Mouse (Mus musculus): ENCODE results near the gene Crcp. TPM values are rescaled to one million over a fixed set of nuclear protein-coding genes. Genes with fewer than 3 reads are reported as not detected.
"Not testable (repeated sequence)": the region's sequence is repeated elsewhere in the genome, so short reads cannot be mapped to it uniquely, and the experiment has no call there.

The Crcp gene
- polyA plus RNA-seq, 1 experiment from 2014 or later, result 45.6 TPM

DNA sequence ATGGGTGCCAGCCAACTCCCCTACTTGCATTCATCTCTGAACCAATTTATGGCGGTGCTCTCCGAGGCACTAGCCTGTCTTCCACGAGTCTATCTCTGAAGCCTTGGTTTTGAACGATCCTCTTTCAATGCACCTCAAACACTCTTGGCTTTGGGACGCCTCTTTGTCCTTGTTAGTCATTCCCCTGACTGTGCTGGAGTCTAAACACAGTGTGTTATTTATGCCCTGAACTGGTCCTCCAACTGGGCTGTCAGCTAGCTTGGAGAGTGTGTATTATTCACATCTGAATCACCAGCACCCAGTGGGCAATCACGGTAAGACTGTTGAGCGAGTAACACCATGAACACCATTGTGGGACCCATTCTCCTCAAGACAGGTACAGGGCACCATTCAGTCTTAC is 1.4 kb upstream of the Crcp start:
- H3K27me3 ChIP-seq, result no peaks in the 10 kb centered on the region
- no peak for ATAC-seq (ENCODE audit: low FRiP score, low read depth)
- no peaks in the 10 kb centered on the region for H3K9me3 ChIP-seq
- H3K36me3 ChIP-seq, result no peaks in the 10 kb centered on the region
- H3K9ac ChIP-seq, result no peak overlapping the region
- 86% methylated on average over 7 of the region's 7 CpGs for WGBS
- peaks cover 11% of the 10 kb centered on the region for H3K4me1 ChIP-seq
- no peak overlapping the region for H3K27ac ChIP-seq
- H3K4me2 ChIP-seq (replicated peaks), result no peak overlapping the region
- H3K4me3 ChIP-seq, result no peak overlapping the region

DNA sequence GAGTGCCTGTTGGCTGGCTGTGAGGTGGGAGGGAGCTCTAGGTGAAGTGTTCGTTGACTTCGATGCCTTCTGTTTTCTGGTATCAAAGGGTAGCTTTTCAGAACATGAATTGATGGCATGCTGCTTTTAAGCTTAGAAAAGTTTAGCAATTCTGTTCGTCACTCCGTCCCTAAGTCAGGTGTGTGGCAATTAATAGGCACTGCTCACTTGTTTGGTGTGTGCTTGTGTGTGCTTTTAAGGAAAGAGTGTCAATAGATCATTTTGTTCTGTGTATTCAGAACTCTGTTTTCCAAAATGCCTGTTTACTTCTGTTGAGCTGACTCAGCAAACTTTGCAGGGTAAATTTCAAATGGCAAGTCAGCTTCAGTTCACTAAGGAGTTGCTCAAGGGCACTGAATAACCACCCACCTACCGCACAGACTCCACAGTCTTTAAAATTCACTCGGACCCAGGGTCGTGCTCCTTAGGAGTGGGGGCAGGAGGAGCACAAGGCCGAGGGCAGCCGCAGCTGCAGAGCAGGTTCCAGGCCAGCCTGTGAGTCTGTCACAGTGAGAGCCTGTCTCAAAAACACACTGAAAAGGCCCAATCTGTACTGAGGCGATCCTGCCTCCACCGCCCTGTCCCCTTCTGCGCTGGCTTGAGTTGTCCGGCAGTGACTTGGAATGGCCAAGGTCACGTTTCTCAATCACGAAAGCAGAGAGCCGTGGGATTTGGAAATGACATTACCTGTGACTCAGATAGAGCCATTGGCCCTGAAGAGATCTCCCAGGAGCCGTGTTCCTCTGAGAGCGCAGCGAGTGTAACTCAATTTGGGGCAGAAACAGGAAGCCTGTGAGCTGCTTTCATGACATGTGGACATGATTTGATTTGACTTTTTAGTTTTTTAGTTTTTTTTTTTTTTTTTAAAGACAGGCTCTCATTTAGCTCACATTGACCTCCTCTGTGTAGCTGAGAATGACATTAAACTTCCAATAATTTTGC is 2.6 kb downstream of the Crcp start:
- no peak overlapping the region for H3K4me2 ChIP-seq (replicated peaks)
- 91% methylated on average over 19 of the region's 19 CpGs for WGBS
- H3K27me3 ChIP-seq, result no peaks in the 10 kb centered on the region
- H3K9me3 ChIP-seq, result no peaks in the 10 kb centered on the region
- no peak overlapping the region for H3K27ac ChIP-seq
- H3K9ac ChIP-seq, result no peak overlapping the region
- no peak overlapping the region for H3K4me3 ChIP-seq
- H3K36me3 ChIP-seq, result peaks cover 19% of the 10 kb centered on the region
- ATAC-seq (ENCODE audit: low FRiP score, low read depth), result no peak
- H3K4me1 ChIP-seq, result peaks cover 6% of the 10 kb centered on the region

DNA sequence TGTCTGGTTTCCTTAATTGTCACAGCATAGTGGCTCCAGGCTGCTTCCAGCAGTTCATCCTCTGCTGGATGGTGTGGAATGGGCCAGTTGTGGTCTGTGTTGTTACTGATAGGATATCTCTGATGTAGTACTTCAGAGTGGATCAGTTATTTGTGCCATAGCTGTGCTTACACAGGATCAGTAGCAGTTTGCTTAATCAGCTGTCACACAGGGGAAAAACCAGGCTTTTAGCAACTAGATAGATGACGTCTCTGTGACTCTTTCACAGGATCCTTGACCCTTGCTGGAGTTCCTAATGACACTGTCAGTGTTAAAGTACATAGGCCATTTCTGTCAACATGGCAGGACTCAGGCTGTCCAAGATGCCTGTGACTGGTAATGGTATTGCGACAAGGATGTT is 4.8 kb downstream of the Crcp start:
- Histone ChIP-seq H3K36me3 (peaks cover 34% of the 10 kb centered on the region), H3K4me2 (replicated peaks) (no peak overlapping the region), H3K9ac (no peak overlapping the region), H3K27ac (no peak overlapping the region), H3K27me3 (no peaks in the 10 kb centered on the region), H3K9me3 (no peaks in the 10 kb centered on the region), H3K4me3 (no peak overlapping the region), H3K4me1 (peaks cover 6% of the 10 kb centered on the region)
- 80% methylated on average over 2 of the region's 2 CpGs for WGBS
- no peak for ATAC-seq (ENCODE audit: low FRiP score, low read depth)

DNA sequence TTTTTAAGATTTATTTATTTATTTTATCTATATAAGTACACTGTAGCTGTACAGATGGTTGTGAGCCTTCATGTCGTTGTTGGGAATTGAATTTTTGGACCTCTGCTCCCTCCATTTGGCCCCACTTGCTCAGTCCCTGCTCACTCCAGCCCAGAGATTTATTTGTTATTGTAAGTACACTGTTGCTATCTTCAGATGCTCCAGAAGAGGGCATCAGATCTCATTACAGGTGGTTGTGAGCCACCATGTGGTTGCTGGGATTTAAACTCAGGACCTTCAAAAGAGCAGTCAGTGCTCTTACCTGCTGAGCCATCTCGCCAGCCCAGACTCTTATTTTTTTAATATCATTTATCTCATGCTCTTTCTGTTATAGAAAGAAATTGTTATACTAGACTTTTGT is 7.2 kb downstream of the Crcp start:
- not testable (repeated sequence) for H3K4me3 ChIP-seq; H3K9me3 ChIP-seq; H3K4me2 ChIP-seq (replicated peaks); H3K27ac ChIP-seq; ATAC-seq (ENCODE audit: low FRiP score, low read depth); H3K9ac ChIP-seq; H3K27me3 ChIP-seq; H3K4me1 ChIP-seq
- WGBS, result 70% methylated on average over 2 of the region's 2 CpGs
- peaks cover 54% of the 10 kb centered on the region for H3K36me3 ChIP-seq

DNA sequence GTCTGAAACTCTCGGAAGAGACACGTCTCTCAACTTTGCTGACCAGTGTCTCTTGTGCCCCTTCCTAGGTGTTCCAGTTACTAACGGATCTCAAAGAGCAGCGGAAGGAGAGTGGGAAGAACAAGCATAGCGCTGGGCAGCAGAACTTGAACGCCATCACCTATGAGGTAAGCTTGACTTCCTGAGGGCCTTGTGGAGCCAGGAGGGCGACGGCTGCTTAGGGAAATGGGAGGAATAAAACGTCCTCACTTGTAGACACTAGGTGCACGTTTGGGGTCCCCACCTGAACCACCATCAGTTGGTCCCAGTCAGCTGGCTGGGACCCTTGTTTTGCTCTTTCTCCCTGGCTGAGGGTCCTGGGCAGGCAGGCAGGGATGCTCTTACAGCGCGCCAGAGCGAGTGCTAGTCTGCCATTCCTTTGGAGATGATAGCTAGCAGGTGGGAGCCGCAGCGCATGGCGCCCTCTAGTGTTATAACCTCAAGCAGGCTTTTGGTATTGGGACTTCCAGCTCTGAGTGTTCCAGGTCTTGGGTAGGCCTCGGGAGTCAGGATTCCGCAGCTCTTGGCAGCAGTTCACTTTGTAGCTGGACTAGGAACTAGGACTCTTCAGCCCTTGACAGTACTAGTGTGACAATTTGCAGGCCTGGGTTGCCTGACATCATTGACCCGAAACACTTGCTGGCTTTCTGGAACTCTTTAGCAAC is 8.8 kb downstream of the Crcp start:
- Histone ChIP-seq H3K9me3 (no peaks in the 10 kb centered on the region), H3K9ac (no peak overlapping the region), H3K4me3 (no peak overlapping the region), H3K4me2 (replicated peaks) (no peak overlapping the region), H3K27me3 (no peaks in the 10 kb centered on the region), H3K36me3 (peaks cover 68% of the 10 kb centered on the region), H3K4me1 (no peaks in the 10 kb centered on the region), H3K27ac (no peak overlapping the region)
- ATAC-seq (ENCODE audit: low FRiP score, low read depth), result no peak
- WGBS, result 66% methylated on average over 19 of the region's 19 CpGs

DNA sequence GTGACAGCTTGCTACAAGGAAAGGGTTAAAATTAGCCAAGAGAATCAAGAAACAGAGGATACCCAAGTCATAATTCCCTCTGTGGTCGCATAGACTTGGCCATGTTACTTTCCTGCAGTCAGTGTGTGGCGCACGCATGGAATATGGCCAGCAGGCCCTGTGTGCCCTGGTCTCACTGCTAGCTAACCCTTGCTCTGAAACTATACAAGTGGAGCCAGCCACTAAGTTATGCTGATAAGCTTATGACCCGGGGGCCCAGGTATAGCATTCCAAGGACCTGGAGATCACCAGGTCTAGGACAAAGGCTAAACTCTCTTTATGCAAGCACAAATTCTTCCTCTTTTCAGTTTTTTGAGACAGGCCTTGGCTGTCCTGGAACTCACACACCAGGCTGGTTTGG is 11.7 kb downstream of the Crcp start:
- Histone ChIP-seq H3K9ac (no peak overlapping the region), H3K27ac (no peak overlapping the region), H3K4me1 (no peaks in the 10 kb centered on the region), H3K4me3 (no peak overlapping the region), H3K9me3 (no peaks in the 10 kb centered on the region), H3K27me3 (no peaks in the 10 kb centered on the region), H3K4me2 (replicated peaks) (no peak overlapping the region), H3K36me3 (peaks cover 77% of the 10 kb centered on the region)
- ATAC-seq (ENCODE audit: low FRiP score, low read depth), result no peak
- WGBS, result 87% methylated on average over 4 of the region's 4 CpGs

DNA sequence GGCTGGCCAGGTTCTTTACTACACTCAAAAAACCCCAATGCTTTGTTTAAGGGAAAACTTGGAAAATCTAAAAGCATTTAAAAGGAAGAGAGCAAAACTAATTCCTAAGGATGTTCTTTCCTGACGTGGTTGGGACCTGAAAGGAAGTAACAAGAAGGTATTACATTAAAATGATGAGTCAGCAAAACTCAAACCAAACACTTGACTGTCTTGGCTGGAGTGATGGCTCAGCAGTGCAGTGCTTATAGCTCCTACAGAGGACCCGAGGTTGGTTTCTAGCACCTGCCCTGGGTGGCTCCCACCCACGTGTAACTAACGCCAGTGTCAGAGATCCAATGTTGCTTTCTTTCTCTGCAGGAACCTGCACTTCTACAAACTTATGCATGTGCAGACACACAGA is 12.2 kb downstream of the Crcp start:
- H3K27me3 ChIP-seq, result no peaks in the 10 kb centered on the region
- no peak overlapping the region for H3K4me3 ChIP-seq
- H3K36me3 ChIP-seq, result peaks cover 77% of the 10 kb centered on the region
- H3K9ac ChIP-seq, result no peak overlapping the region
- H3K27ac ChIP-seq, result no peak overlapping the region
- no peaks in the 10 kb centered on the region for H3K4me1 ChIP-seq
- ATAC-seq (ENCODE audit: low FRiP score, low read depth), result no peak
- H3K4me2 ChIP-seq (replicated peaks), result no peak overlapping the region
- WGBS, result 84% methylated on average over 4 of the region's 4 CpGs
- no peaks in the 10 kb centered on the region for H3K9me3 ChIP-seq

DNA sequence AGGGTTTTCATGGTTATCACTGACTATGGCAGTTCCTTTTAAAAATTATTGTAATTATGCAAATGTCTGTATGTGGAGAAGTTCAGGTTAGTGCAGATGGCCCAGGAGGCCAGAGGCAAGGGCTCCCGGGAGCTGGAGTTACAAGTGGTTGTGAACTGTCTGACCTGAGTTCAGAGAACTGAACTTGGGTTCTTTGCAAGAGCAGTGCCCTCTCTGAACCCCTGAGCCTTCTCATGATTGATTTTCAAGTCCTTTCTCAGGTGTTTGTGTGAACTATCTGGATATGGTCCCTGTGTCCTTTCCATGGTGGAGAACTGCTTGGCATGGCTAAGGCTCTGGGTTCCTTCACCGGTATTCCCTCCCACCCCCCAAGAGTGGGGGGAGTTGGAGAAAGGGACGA is 14.7 kb downstream of the Crcp start:
- Histone ChIP-seq H3K4me2 (replicated peaks) (no peak overlapping the region), H3K9me3 (no peaks in the 10 kb centered on the region), H3K4me3 (no peak overlapping the region), H3K4me1 (no peaks in the 10 kb centered on the region), H3K27ac (no peak overlapping the region), H3K9ac (no peak overlapping the region), H3K27me3 (no peaks in the 10 kb centered on the region), H3K36me3 (peaks cover 81% of the 10 kb centered on the region)
- WGBS, result 83% methylated on average over 3 of the region's 3 CpGs
- no peak for ATAC-seq (ENCODE audit: low FRiP score, low read depth)

DNA sequence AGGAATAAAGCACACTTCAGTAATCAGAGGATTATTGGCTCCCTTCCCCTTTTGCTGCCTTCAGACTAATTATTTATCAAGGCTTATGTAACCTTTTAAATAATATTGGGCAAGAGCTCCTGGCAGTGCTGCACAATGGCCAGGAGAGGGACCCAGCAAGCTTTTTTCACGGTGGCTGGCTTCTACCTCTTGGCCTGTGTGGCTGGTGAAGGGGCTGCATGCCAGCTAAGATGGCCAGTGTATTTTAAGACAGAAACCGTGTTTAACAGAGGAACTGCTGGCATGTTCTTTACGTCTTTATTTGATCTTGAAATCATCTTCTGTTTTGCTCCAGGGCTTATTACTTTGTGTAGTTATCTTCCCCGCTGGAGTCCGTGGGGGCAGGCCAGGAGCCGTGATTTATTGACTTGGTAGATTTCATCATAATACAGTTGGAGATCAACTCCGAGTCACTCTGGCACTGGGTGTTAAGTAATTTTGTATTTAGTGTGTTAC is 15.2 kb downstream of the Crcp start:
- H3K27me3 ChIP-seq, result no peaks in the 10 kb centered on the region
- no peak overlapping the region for H3K27ac ChIP-seq
- H3K36me3 ChIP-seq, result peaks cover 85% of the 10 kb centered on the region
- no peak for ATAC-seq (ENCODE audit: low FRiP score, low read depth)
- H3K9me3 ChIP-seq, result no peaks in the 10 kb centered on the region
- WGBS, result 76% methylated on average over 7 of the region's 7 CpGs
- no peak overlapping the region for H3K9ac ChIP-seq
- H3K4me3 ChIP-seq, result no peak overlapping the region
- H3K4me2 ChIP-seq (replicated peaks), result no peak overlapping the region
- no peaks in the 10 kb centered on the region for H3K4me1 ChIP-seq

DNA sequence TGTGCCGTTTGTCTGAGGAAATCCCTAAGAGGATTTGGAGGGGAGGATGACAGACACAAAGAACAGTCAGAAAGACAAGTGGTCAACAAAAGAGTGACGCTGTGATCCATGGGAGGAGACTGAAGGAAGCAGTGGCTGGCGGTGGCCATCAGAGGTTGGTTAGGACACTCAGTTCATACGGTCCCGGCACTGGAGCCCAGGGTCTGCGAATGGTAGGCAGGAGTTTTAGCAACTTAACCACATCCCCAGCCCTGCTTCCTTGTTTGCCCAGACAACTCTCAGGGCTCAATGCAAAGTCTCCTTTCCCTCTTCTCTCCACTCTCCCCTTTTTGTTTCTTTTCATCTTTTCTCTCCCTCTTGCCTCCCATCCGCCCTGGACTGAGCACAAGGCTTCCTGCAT is 17.0 kb downstream of the Crcp start:
- H3K4me3 ChIP-seq, result no peak overlapping the region
- WGBS, result 88% methylated on average over 7 of the region's 7 CpGs

DNA sequence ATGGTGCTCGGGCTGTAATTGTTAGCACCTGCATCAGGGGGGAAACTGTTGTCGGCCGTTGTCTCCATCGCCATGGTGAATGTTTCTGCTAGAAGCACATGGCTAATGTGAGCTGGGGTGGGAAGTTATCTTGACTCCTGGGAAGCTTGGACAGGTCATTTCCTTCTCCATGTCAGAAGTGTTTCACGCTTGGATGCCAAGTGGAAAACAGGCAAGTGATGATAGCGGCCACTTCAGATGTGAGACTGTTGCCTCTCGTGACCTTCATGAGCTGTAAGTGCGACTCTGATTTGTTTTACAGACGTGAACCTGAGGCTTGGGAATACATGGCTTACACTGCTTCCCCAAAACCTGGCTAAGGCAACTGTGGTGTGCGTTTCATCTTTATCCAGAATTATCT is 17.5 kb downstream of the Crcp start:
- Histone ChIP-seq H3K4me2 (replicated peaks) (no peak overlapping the region), H3K27ac (no peak overlapping the region), H3K9ac (no peak overlapping the region), H3K27me3 (no peaks in the 10 kb centered on the region), H3K9me3 (no peaks in the 10 kb centered on the region), H3K36me3 (peaks cover 84% of the 10 kb centered on the region), H3K4me1 (no peaks in the 10 kb centered on the region), H3K4me3 (no peak overlapping the region)
- ATAC-seq (ENCODE audit: low FRiP score, low read depth), result no peak
- 75% methylated on average over 10 of the region's 10 CpGs for WGBS

More for the DNA sequence above, 17.0 kb downstream of the Crcp start:
- Histone ChIP-seq H3K9me3 (no peaks in the 10 kb centered on the region), H3K4me1 (no peaks in the 10 kb centered on the region), H3K36me3 (peaks cover 83% of the 10 kb centered on the region), H3K27ac (no peak overlapping the region), H3K9ac (no peak overlapping the region), H3K27me3 (no peaks in the 10 kb centered on the region), H3K4me2 (replicated peaks) (no peak overlapping the region)
- ATAC-seq (ENCODE audit: low FRiP score, low read depth), result no peak

DNA sequence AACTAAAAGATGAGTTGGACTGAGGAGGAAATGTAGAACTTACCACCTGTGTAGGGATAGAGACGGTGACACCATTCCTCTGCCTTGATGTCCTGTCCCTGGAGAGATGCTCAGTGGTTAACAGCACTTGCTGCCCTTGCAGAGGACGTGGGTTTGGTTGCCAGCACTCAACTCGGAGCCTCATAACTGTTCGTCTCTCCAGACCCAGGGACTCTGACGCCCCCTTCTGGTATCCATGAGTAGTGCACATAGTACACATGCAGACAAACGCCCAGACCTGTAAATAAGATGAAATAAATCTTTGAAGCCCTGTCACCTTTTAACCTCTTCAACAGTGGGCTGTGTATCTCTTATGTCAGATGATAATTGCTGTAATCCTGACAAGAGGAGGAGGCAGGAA is 17.9 kb downstream of the Crcp start:
- H3K27me3 ChIP-seq, result no peaks in the 10 kb centered on the region
- no peak overlapping the region for H3K4me2 ChIP-seq (replicated peaks)
- H3K36me3 ChIP-seq, result peaks cover 82% of the 10 kb centered on the region
- H3K27ac ChIP-seq, result no peak overlapping the region
- no peaks in the 10 kb centered on the region for H3K9me3 ChIP-seq
- no peak overlapping the region for H3K4me3 ChIP-seq
- H3K4me1 ChIP-seq, result no peaks in the 10 kb centered on the region
- ATAC-seq (ENCODE audit: low FRiP score, low read depth), result no peak
- 78% methylated on average over 6 of the region's 6 CpGs for WGBS
- H3K9ac ChIP-seq, result no peak overlapping the region
